Mouse (Mus musculus) liver, postnatal 0 days (tissue): ENCODE results near the gene Cyp2c23.

Source experiments
- CTCF ChIP-seq: sonication (generic); IDR thresholded peaks from 2 replicates; pipeline ENCODE4 v1.5.1; 2016; ENCODE audit warnings: antibody characterized with exemption, low read depth
- EP300 ChIP-seq: IDR thresholded peaks from 2 replicates; pipeline ENCODE4 v1.6.1; 2016; ENCODE audit warnings: antibody characterized with exemption, low read depth, mild to moderate bottlenecking

DNA sequence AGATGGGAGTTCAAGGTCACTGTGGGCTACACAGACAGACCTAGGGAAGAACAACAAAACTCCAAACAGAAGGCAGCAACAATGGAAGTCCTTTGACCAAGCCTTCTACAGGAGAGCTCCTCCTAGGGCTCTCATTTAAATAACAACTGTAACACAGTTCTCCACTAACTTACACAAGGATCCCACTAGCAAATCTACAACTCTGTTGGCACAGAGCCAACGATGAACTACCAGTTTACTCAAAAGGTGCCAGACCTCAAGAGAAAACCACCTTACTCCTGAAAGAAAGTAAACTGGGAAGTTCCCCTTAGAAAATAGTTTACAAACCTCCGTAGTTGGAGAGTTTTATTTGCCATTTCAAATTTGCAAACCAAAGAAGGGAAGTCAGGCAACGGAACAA is 20.3 kb upstream of the Cyp2c23 start:
- no peak for TF ChIP-seq CTCF
- TF ChIP-seq EP300 = no peak
